Mouse (Mus musculus) ovary, adult 10 weeks (tissue): ENCODE measurements around the gene Xrn1. TPM values are rescaled to one million over a fixed set of nuclear protein-coding genes. Genes with fewer than 3 reads are reported as not detected.

Source experiments
- polyA plus RNA-seq: library from polyadenylated mRNA; stranded (reverse); fragments of 350-450 nt; fragmentation: Illumina TruSeq; extraction: RNeasy Lipid Tissue Mini Kit (QIAGEN cat#74804); gene quantifications from one replicate; pipeline ENCODE4 v1.2.3, GENCODE M21; 2014

Gene Xrn1
- polyA plus RNA-seq = 63.1 TPM

DNA sequence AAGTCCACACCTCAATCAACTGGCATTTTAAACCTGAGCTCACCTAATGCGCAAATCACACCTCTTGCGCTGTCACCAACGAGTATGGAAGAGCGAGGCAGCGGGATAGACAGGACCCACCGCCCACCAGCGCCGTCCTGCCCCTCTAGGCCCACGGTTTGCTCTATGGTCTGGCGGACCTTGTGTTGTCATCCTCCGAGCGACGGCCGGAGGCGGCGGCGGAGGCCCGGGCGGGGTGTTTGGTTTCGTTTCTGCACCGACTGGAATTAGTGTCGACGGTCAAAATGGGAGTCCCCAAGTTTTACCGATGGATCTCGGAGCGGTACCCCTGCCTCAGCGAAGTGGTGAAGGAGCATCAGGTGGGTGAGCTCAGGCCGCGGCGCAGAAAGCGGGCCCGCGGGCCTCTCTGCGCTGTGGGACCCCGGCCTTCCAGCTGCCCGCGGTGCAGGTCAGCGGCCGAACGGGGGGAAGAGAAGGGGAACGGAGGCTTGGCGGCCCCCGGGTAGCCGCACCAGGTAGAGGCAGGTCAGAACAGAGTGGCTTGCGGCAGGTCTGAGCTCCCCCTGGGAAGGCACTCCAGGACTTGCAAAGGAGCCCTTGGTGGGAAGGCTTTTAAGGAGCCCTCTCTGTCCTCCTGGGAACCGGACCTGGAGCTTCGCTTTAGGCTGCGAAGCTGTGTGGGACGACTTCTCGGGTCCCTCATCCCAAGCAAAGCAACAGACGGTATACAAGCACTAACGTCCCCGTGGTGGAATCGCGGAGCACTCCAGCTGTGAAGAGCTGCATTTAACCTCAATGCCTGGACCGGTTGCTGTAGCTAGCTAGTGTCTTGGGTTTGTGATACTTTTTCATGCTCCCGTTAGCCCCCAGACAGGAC is at the start of gene Xrn1:
Gene Xrn1, plus strand, starts transcription at position 176 of the 877 bp plus-strand sequence.

Other genes starting within 250 kb of the Xrn1 start
- 11.0 TPM for gene Trpc1, start 204.4 kb upstream of the Xrn1 start, polyA plus RNA-seq
- gene Pls1, start 109.4 kb upstream of the Xrn1 start, polyA plus RNA-seq = 7.4 TPM
- 53.0 TPM for gene Atr, start 97.2 kb upstream of the Xrn1 start, polyA plus RNA-seq
- 22.2 TPM for gene Gk5, start 164.6 kb downstream of the Xrn1 start, polyA plus RNA-seq
- gene Tfdp2, start 241.5 kb downstream of the Xrn1 start, polyA plus RNA-seq = 158 TPM